Mouse (Mus musculus) lung, postnatal 36 days (tissue): Measurements from ENCODE around the gene Dio1.

Source experiments
- DNase-seq: peaks from one replicate; pipeline ENCODE4 v3.0.0; 2022; ENCODE audit warnings: mixed read lengths

Gene Dio1

DNA sequence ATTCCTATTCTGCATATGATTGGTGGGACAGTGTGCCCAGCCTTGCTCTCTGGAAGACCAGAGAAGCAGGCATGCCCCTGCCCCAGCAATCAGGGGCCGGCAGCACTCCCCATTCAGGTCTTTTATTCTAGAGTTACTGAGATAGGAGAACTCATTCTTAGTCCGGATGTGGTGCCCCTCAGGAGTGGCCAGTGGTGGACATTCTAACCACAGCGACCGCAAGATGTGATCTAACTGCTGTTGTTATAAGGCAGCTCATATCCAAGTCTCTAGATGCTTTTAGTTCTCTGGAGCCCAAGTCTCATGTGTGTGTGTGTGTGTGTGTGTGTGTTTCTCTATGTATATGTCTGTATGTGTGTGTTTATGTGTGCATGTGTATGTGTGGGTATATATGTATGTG, 6.6 kb downstream of the Dio1 start:
- no peak for DNase-seq

DNA sequence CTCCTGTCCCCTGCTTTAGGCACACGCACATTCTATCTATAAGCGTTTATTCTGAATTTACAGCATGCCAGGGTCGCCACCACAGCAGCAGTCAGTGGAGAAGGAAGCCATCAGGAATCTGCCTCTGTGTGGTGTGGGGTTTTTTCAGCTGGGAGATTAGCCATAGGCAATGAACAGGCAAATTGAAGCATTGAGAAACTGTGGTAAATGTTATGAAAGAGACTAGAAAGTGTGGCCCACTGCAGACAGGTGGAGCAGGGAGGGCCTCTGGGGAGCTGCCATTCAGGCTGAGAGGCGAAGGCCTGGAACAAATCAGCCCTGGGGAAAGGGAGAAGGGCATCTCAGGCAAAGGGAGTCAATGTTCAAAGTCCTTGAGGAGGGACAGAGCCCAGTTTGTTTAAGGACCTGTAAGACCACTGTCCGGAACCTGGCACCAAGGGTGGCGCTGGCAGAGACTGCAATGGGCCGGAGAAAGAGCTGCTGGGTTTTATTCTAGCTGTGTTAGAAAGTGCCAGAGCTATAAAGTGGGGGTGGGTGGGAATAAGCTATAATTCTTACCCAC, 7.1 kb downstream of the Dio1 start:
- no peak for DNase-seq

DNA sequence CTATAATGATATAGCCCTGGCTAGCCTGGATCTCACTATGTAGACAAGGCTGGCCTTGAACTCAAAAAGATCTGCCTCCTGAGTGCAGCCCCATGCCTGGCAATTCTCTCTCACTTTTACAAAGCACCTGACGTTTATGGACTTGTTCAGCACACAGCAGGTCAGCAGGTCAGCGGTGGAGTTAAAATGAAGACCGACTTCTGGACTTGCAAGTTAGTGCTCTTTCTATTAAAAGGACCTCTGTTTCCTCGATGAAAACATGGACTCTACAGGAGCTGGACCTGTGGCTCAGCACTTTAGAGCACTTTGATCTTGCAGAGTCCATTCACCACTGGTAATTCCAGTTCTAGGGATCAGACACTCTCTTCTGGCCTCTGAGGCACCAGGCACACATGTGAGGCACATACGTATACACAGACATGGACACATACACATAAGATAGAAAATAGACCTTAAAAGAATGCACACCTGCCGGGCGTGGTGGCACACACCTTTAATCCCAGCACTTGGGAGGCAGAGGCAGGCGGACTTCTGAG, 8.8 kb downstream of the Dio1 start:
- no peak for DNase-seq

DNA sequence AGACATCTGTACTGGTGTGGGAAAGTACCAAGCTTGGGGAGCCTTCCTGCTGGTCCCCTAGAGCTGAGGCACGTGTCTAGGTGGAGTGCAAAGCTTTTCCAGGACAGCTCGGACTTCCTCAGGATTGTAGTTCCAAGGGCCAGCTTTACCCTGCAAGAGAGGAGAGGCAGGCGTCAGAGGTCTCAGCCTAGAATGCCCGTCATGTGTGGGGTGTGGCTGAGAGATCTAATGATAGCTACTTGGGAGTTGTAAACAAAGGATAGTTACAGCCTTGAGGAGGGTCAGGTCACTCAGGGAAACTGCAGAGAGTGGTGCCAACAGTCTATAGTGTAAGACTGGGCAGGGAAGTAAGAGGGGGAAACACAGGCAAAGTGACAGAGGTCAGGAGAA, 14.7 kb downstream of the Dio1 start:
- peak; percentile 71 for DNase-seq

DNA sequence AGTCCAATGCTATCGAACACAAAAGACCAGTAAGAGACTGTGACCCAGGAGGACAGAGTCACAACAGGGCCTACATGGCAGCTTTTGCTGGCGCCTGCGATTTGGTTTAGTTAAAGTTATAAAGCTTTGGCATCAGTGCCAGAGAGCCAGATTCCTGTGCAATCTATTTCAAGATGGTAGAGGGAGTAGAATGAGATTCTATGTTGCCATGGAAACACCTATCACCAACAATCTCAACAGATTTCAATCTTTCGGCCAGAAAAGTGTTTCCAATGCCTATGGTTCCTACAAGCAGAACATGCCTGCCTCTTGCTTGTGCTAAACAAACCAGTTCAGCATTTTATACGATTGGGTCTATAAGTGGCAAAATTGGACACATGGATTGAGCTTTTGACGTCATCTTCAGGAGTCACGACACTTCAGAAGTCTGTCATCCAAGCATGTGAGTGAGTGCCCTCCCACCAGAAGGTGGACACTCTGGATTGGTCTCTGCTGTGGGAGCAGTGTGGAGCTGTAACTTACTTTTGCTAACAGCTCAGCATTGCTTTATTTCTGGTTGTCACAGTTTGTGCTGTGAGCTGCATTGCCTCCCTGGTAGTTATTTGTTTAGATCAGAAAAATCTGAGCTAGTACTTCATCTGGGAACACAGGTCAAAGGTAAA, 15.2 kb downstream of the Dio1 start:
- no peak for DNase-seq

DNA sequence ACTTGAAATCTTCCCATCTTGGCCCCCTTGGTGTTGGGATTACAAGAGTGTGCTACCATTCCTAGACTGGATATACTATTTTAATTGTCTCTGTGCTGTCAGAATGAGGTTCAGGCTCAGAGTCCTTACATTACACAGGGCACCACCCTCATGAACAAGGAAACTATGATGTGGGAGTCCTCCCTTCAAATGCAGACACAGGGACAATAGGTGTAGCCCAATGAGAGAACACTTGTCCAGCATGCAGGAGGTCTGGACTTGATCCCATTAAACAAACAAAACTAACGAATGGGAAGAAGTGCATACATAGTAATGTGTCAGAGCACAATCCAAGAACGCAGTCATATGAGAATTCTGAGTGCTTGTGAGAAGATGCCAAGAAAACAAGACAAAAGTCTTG, 19.5 kb downstream of the Dio1 start:
- no peak for DNase-seq

DNA sequence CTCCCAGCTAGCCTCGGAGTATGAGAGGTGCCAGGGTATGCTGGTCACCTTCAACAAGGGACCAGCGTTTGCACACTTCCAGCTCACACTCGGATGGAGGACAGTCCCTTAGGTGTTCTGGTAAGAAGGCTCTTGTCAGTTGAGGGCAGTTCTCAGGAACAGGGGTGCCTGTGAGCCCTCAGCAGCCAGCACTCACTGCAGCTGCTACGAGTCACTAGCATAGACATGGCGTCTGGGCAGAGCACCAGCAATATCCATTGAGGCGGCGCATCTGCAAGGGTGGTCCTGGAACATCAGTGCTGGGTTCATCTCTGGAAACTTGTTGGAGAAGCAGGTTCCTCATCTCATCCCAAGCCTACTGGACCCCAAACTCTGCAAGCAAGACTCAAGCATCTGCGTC, 20.6 kb downstream of the Dio1 start:
- DNase-seq: no peak

DNA sequence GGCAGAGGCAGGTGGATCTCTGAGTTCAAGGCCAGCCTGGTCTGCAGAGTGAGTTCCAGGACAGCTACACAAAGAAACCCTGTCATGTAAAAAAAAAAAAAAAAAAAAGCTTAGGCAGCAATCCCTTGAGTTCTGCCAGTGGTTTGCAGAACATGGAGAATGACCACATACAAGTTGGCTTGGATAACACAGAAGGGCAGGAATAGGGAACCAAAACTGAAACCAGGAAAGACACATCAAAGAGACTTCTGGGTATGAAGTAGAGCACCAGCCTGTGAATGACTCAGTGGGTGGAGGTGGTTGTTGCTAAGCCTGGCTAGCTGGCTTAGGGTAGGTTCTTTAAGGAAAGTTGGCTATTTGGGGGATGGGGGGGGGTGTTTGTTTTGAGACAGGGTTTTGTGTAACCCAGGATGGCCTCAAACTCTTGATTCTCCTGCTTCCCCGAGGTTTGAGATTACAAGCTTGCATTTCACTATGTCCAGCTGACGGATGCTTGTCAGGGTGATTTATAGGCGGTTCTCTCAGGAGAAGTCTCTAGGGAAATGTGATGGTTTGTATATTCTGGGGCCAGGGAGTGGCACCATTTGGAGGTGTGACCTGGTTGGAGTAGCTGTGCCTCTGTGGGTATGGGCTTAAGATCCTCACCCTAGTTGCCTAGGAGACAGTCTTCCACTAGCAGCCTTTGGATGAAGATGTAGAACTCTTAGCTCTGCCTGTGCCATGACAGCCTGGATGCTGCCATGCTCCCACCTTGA, 21.3 kb downstream of the Dio1 start:
- DNase-seq: peak; percentile 56

DNA sequence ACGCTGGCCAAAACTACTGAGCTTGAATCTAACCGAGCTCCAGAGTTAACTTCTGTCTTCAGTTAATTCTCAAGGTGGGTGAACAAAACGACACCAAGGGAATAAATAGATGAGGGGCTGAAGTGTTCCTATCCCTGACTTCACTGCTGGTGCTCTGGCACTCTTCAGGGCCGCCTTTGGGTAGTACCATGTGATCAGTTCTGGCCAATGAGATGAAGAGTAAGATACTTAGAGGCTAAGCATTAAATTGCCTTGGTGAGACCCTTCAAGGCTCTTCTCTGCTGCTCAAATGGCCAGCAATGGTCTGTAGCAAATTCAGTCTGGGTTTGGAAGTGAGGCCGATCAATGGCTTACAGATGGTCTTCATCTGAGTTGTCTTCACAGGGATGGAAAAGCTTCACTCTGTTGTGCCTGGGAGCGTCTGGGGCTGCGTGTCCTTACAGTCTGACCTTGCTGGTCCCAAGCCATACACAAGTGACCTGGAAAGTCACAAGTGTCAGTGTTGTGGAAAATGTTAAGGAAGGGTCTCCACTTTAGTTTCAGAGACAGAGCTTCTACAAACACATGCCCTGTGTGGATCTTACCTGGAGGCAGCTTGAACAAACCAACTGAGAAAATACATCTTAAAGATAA, 26.0 kb downstream of the Dio1 start:
- no peak for DNase-seq

DNA sequence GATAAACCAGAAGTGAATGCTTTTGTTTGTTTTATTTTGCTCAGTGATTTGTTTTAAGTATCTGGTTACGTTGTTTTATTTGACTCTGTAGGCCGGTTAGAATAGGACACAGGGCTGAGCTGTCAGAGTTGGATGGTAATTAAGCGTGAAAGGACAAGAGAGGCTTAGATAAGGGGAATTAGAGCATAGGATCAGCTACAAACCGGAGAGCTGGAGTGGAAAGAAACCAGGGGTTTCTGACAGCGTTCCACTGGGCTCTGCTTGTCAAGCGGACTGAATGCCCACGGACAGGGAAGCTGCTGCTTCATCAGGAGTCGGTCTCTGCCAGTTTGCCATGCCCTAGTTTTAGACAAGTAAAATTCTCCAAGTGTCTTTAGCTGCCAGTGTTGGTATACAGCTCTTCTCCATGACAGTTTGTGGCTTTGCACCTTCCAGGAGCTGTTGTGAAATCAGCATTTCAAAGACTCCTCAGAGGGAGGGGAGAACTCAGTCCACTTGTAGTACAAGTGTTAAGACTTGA, 28.7 kb downstream of the Dio1 start:
- peak; percentile 34 for DNase-seq

DNA sequence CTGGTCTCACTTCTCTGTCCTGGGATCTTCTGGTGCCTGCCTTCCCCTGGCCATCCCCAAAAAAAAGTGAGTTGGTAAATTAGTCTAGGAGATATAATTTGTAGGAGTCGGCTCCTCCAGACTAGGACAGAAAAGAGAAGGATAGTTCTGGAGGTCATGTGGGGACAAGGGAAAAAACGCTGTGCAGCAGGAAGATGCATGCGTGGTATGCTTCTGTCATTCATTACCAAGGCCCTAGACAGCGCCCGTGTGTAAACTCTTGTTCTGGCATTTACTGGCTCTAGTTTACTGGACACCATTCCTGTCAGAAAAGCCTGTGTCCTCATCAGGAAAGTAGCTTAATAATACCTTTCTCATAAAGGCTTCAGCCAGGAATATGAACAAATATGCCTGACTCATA, 32.5 kb downstream of the Dio1 start:
- no peak for DNase-seq

DNA sequence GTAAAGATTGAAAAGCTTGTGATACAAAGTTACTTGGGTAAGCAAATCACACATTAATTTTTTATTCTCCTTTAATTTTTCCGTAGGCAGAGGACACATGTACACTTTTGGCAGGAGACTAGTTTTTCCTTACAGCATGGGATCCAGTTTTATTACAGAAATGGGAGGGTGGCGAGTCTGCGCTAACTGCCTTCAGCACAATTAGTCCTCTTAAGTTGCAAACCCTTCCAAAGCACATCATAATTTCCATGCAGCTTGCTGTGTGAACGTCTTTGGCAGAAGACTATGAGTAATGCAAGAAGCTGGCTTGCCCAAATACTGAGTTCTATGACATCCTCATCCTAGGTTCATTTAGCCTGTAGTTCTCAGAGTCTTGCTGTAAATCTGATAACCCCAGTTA, 33.3 kb downstream of the Dio1 start:
- no peak for DNase-seq

DNA sequence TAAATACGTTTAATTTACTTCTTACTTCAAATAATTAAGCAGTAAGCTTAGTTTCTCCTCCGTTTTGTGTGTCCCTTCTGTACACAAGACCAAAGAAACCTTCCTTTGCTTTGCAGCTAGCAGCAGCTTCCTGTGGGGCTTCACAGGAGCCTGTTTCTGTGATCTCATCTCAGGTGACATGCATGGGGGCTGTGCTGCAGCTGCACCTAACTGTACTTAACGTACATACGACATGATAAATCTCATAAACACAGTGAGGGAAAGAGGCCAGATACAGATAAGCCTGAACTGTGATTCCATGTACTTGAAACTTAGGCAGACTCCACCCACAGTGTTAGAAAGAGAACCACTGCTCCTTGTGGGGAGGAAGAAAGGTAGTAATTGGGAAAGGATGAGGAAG, 47.0 kb downstream of the Dio1 start:
- DNase-seq: no peak

DNA sequence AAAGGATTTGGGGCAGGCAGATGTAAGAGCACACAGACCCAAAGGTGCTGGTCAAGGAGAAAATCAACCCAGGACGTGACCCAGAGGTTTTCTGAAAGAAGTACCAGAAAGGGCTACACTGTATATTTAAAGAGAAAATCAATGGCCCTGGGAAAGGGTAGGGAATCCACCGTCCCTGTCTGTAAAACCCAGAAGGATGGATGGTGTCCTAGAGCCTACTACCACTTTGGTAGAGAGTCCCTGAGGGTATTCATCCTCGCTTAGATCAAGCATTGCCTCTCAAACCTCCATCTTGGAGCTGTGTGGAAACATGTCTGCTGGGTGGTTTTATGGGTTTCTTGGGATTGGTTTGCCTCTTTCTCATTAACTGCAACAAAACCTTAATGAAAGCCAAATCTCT, 52.6 kb downstream of the Dio1 start:
- no peak for DNase-seq

DNA sequence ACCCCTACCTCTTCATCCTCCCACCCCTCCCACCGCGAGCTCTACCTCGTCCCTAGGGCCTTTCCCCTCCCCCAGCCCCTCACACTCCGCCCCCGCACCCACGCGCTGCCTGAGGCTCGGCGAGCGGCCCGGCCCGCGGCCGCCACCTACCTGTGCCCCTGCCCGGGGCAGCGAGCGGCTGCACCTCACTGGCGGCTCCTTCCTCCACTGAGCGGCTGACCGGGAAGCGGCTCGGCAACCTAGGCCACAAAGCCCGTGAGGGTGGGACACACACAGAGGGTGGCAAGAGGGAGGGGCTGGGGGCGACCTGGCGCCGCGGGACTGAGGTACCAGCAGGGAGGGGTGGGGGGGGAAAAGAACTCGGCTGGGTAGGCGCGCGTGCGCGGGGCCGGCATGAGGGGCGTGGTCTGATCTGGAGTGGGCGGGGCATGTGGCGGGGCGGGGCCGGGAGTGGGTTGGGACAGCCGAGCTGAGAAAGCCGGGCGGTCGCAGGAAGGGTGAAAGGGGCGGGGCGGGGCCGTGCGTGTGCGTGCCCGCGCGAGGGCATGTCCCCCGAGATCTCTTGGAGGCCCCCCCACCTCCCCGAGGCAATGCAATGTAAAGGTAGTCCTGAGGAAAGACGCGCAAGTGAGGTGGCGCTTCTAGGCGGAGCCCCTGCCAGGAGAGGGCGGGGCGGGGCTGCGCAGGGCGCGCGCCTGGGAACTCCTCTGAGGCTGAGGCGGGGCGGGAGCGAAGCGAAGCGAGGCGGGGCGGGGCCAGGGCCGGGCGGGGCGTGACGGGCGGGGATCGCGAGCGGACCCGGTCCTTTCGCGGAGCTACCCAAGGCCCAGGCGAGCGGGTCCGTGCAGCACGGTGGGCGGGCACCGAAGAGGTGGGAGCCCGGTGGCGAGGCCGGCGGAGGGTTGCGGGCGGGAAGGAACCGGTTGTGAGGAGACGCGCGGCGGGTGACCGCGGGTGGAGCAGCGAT, 53.6 kb downstream of the Dio1 start, which contains the start of the genes Lrrc42 and Hspb11:
Lrrc42 (minus strand) TSS at position 408 of the 967 bp plus-strand sequence.
Hspb11 (plus strand) TSS at position 469 of the 967 bp plus-strand sequence.
- peak; percentile 98 for DNase-seq

DNA sequence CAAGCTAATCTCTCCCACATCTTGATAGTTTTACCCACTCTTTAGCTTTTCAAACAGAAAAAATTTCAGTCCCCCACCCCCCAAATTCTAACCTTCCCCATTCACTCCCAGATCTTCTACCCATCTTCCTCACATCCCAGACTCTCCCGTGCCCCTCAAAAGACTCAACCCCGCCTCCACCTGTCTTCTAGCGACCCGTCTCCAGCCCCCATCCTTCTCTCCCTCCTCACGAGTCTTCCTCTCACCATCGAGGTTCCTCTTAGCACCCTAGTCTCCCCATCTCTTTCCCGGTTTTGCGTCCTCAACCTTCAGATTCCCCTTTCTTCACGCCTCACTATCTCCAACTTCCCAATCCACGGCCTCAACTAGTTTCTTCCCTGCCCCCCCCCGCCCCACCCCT, 54.4 kb downstream of the Dio1 start:
- DNase-seq: no peak

DNA sequence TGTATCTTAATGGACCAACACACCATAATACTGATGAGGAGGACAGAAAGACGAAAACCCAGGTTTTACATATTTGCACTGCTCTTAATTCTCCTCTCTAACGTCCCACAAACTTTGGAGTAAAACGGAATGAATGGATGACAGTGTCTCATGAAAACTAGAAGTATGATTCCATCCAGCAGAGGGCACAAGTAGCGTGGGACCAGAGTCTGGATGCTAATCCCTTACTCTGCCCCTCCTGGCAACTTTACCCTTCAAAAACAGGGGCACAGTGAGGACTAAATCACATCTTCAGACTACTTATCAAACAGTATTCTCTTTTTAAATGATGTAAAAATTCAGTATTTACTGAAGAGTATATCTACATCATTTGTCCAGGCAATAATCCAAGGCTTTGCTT, 56.5 kb downstream of the Dio1 start:
- peak; percentile 85 for DNase-seq

DNA sequence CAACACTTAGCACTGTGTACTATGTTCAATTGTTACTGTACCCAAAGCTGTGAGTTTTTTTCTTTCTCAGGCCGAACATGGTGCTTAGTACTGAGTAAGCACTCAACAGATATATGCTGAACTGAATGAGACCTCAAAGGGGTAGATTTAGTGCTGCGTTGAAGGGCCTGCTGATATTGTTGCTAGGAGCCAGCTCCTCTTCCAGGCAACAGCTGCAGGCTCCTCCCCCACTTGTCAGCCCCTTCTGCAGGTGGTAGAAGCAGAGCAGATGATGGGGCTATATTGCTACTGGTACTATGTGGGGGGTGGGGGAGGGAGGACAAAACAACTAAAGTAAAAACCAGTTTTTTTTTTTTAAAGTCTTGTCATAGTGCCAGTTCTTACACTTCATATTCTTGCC, 57.5 kb downstream of the Dio1 start:
- DNase-seq: peak; percentile 65

DNA sequence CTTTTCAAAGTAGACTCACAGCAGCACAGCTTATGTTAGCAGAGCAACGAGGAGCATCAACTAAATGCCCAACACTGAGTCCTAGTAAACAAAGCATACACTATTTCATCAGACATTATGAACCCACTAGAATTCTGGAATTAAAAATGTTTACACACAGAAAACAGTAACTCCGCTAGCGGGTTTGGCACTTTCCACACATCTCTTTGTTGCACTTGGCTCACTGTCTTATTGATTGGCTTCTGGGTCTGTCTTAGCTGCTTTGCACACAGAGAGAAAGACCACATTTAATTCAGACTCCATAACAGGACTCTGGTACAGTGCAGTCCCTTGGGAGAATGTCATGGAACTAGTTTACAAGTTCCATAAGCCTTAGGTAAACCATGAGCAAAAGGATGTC, 58.9 kb downstream of the Dio1 start:
- DNase-seq: no peak

DNA sequence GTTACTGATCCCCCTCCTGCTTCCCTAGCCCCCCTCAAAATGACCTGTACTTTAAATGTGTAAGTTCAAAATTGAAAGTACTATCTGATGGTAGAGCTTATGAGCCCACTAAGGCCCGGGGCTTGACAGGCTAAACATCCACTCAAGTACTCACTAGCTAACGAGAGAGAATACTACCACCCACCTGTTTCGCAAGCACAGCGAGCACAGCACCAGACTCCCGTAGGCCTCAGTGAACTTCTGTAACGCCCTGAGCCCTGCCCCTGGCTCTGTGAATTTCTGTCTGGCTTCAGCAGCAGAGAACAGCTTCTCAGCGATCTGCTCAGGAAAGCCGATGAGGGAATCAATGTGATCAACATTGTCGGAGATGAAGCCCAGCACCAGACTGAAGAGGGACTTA, 59.9 kb downstream of the Dio1 start:
- DNase-seq: peak; percentile 31

DNA sequence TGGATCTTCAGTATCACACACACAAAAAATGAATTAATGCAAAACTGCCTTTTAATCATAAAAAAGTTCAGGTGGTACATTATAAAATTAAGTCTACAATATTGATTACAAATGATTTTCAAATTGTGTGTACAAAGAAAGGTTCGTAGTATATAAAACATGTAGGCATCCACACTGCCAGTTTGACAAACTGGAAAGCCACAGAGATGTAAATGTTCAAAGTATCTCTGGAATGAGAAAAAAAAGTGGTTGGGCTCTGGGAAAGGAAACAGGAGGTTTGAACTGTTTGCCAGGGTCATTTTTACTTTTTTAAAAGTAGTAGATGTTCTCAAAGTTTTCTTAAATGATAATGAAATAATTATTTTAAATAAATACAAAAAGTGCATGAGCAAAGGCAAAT, 60.9 kb downstream of the Dio1 start:
- no peak for DNase-seq

DNA sequence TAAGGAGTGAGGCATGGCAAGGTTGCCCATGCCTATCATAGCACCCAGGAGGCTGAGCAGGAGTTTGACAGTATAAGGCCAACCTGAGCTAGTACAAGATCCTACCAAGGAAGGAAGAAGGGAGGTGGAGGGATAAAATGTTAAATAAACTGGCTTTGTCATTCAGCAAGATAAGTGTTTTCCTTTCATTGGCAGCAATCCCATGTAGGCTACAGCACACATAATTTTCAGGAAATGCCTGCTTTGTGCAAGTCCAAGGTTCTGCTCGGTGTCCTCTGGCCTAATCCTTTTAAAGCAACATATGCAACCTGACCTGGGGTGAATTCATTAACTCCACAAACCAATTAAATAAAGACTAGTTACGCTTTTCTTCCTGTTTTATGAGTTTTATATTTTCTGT, 61.6 kb downstream of the Dio1 start:
- peak; percentile 39 for DNase-seq
